Mouse (Mus musculus) cerebellum, postnatal 14 days (tissue): ENCODE measurements around the gene Kdf1.

ENCODE experiments used
- DNase-seq, 2 experiments: peaks; one replicate each; pipeline ENCODE4 v3.0.0; 2021; ENCODE audit warnings: mixed read lengths in 2 of 2

Kdf1 gene

GRCm38 (mm10) chr4:133553448-133554330 is 34.9 kb downstream of the Kdf1 start:
- peak; percentile 38 to 51 for DNase-seq

GRCm38 (mm10) chr4:133557041-133557717 is 38.4 kb downstream of the Kdf1 start:
- no peak for DNase-seq

- no peak for DNase-seq
Observed at GRCm38 (mm10) chr4:133559846-133560245, 41.1 kb downstream of the Kdf1 start.

- DNase-seq = no peak
Observed at GRCm38 (mm10) chr4:133561622-133562021, 42.9 kb downstream of the Kdf1 start.

- DNase-seq = peak; percentile 87 to 89
Observed at GRCm38 (mm10) chr4:133563123-133563571, 44.4 kb downstream of the Kdf1 start.

- DNase-seq = no peak
Observed at GRCm38 (mm10) chr4:133567251-133567650, 48.5 kb downstream of the Kdf1 start.

- DNase-seq = no peak
Observed at GRCm38 (mm10) chr4:133569291-133570065, 50.7 kb downstream of the Kdf1 start.

GRCm38 (mm10) chr4:133570066-133570466 is 51.3 kb downstream of the Kdf1 start:
- DNase-seq = no peak

GRCm38 (mm10) chr4:133574070-133574842 is 55.5 kb downstream of the Kdf1 start, which contains the start of gene Gpatch3:
Gpatch3 (plus strand) TSS chr4:133574745.
- DNase-seq = peak; percentile 95

GRCm38 (mm10) chr4:133574843-133575202 is 56.1 kb downstream of the Kdf1 start:
- DNase-seq = no peak

GRCm38 (mm10) chr4:133577983-133578382 is 59.2 kb downstream of the Kdf1 start:
- no peak for DNase-seq
